Mouse (Mus musculus) kidney, adult 2 months (tissue): ENCODE measurements around the gene Pram1. TPM values are rescaled to one million over a fixed set of nuclear protein-coding genes. Genes with fewer than 3 reads are reported as not detected.

ENCODE experiments used
- DNase-seq: peaks from one replicate; pipeline ENCODE4 v3.0.0; 2021
- H3K27ac ChIP-seq: fragments of 200-500 bp; 2 replicates; pipeline ENCODE4 v1.5.1; 2012; ENCODE audit warnings: low read depth, low read length, control low read depth, inconsistent platforms; ENCODE audit not compliant: insufficient read depth
- H3K27me3 ChIP-seq: fragments of 200-500 bp; replicated peaks from 2 replicates; pipeline ENCODE4 v1.6.1; 2012; ENCODE audit warnings: mild to moderate bottlenecking, moderate library complexity, low read length, inconsistent platforms; ENCODE audit not compliant: control insufficient read depth, insufficient read depth
- H3K36me3 ChIP-seq: fragments of 200-500 bp; 2 replicates; pipeline ENCODE4 v1.6.1; 2012; ENCODE audit warnings: mild to moderate bottlenecking, moderate library complexity, low read length, inconsistent platforms; ENCODE audit not compliant: control insufficient read depth, insufficient read depth
- H3K4me1 ChIP-seq: fragments of 200-500 bp; 2 replicates; pipeline ENCODE4 v1.6.1; 2011; ENCODE audit warnings: low read length; ENCODE audit not compliant: control insufficient read depth, insufficient read depth
- H3K4me3 ChIP-seq: fragments of 200-500 bp; 2 replicates; pipeline ENCODE4 v1.5.1; 2011; ENCODE audit warnings: mild to moderate bottlenecking, low read depth, low read length, control low read depth; ENCODE audit not compliant: insufficient read depth
- CTCF ChIP-seq: fragments of 200-500 bp; conservative IDR thresholded peaks from 2 replicates; pipeline ENCODE4 v1.5.1; 2011; ENCODE audit warnings: low read depth, mild to moderate bottlenecking, control low read depth, low read length, moderate library complexity, mixed read lengths; ENCODE audit not compliant: insufficient read depth, insufficient read length
- POLR2A ChIP-seq: fragments of 200-500 bp; IDR thresholded peaks from one replicate; pipeline ENCODE4 v1.6.1; 2011; ENCODE audit warnings: low read depth, low read length, control low read depth
- WGBS: fragments of 180-500 bp; shearing (Covaris S2); methylation state at CpG from one replicate; pipeline ENCODE4 v1.1.7; 2018; 5-methylcytosine and 5-hydroxymethylcytosine counted together
- polyA plus RNA-seq: library from polyadenylated mRNA; depleted of rRNA; stranded (reverse); fragments of >200 nt; gene quantifications from 2 replicates; pipeline ENCODE4 v1.2.3, GENCODE M21; 2012

The Pram1 gene
- polyA plus RNA-seq, 1 experiment: 0.48 TPM

GRCm38 (mm10) chr17:33637038-33637437 lies 818 bp upstream of the Pram1 start:
- no peak for TF ChIP-seq CTCF
- TF ChIP-seq POLR2A: no peak
- Histone ChIP-seq H3K27me3 (no peaks in the 10 kb centered on the region), H3K36me3 (no peaks in the 10 kb centered on the region), H3K4me1 (no peaks in the 10 kb centered on the region), H3K27ac (no peak overlapping the region), H3K4me3 (no peak overlapping the region)
- peak; percentile 23 for DNase-seq
- 80% methylated on average over 2 of the region's 2 CpGs for WGBS

GRCm38 (mm10) chr17:33639743-33640142 lies 1.9 kb downstream of the Pram1 start:
- H3K27me3 ChIP-seq: no peaks in the 10 kb centered on the region
- no peaks in the 10 kb centered on the region for H3K4me1 ChIP-seq
- no peaks in the 10 kb centered on the region for H3K36me3 ChIP-seq
- DNase-seq: no peak
- no peak overlapping the region for H3K27ac ChIP-seq
- WGBS: 49% methylated on average over 6 of the region's 6 CpGs
- TF ChIP-seq POLR2A (no peak), CTCF (no peak)
- H3K4me3 ChIP-seq: no peak overlapping the region

- H3K4me1 ChIP-seq: no peaks in the 10 kb centered on the region
- no peak overlapping the region for H3K4me3 ChIP-seq
- no peak for TF ChIP-seq POLR2A
- no peak for DNase-seq
- H3K36me3 ChIP-seq: peaks cover 2% of the 10 kb centered on the region
- 97% methylated on average over 4 of the region's 4 CpGs for WGBS
- H3K27ac ChIP-seq: no peak overlapping the region
- no peaks in the 10 kb centered on the region for H3K27me3 ChIP-seq
These were observed 6.2 kb downstream of the Pram1 start for GRCm38 (mm10) chr17:33644068-33644467.

GRCm38 (mm10) chr17:33645073-33645472 lies 7.2 kb downstream of the Pram1 start:
- Histone ChIP-seq H3K27me3 (no peaks in the 10 kb centered on the region), H3K4me3 (no peak overlapping the region), H3K27ac (no peak overlapping the region), H3K36me3 (peaks cover 2% of the 10 kb centered on the region), H3K4me1 (no peaks in the 10 kb centered on the region)
- TF ChIP-seq CTCF (no peak), POLR2A (no peak)
- DNase-seq: no peak
- 91% methylated on average over 8 of the region's 8 CpGs for WGBS

DNA sequence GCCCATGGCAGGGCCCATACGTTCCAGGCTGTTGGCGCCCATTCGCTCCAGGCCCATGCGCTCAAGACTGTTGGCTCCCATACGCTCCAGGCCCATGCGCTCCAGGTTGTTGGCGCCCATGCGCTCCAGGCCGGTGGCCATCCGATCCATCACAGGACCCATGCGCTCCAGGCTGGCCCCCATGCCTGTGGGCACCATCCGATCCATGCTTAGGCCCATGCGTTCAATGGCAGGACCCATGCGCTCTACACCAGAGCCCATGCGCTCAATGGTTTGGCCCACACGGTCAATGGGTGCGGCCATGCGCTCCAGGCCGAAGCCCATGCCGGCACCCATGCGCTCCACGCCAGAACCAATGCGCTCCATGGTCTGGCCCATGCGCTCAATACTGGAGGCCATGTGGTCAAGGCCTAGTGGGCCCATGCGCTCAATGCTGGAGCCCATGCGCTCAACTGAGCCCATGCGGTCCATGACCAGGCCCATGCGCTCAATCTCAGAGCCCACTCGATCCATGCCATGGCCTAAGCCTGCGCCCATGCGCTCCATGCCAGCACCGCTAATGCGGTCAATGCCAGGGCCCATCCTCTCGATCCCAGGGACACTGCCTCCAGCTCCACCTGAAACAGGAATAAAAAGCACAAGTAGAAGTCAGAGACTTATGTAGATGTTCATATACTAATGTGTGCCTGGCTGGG lies 12.1 kb downstream of the Pram1 start:
- no peak for DNase-seq
- 98% methylated on average over 34 of the region's 34 CpGs for WGBS
- H3K27me3 ChIP-seq: no peaks in the 10 kb centered on the region
- no peak overlapping the region for H3K4me3 ChIP-seq
- H3K27ac ChIP-seq: no peak overlapping the region
- H3K36me3 ChIP-seq: peaks cover 12% of the 10 kb centered on the region
- H3K4me1 ChIP-seq: no peaks in the 10 kb centered on the region
- TF ChIP-seq POLR2A: no peak
- no peak for TF ChIP-seq CTCF

GRCm38 (mm10) chr17:33666813-33667212 lies 29.0 kb downstream of the Pram1 start:
- Histone ChIP-seq H3K4me3 (no peak overlapping the region), H3K27me3 (no peaks in the 10 kb centered on the region), H3K36me3 (peaks cover 3% of the 10 kb centered on the region), H3K27ac (no peak overlapping the region), H3K4me1 (peaks cover 5% of the 10 kb centered on the region)
- WGBS: 45% methylated on average over 3 of the region's 3 CpGs
- TF ChIP-seq POLR2A: no peak
- TF ChIP-seq CTCF: no peak
- DNase-seq: no peak

DNA sequence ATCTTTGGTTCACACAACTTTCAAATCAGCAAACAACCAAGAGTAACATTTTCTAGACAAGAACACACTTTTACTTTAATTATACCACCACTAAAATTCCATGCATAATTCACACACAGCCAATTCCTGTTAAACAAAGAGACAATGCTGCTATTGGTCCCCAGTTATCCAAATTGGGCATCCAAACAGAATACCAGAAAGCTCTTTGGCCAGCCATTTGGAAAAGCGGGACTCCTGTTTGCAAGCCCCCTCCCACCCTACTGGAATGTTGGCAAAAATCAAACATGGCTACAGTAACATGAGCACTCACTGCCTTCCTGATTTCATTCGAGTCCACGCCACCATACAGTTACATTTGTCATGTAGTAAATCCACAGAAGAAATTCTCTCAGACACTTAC lies 31.8 kb downstream of the Pram1 start:
- DNase-seq: no peak
- WGBS: 81% methylated on average over 3 of the region's 3 CpGs
- Histone ChIP-seq H3K4me3 (no peak overlapping the region), H3K27me3 (no peaks in the 10 kb centered on the region), H3K27ac (no peak overlapping the region), H3K36me3 (no peaks in the 10 kb centered on the region; the same call in 1 of the 2 replicates), H3K4me1 (peaks cover 8% of the 10 kb centered on the region)
- TF ChIP-seq POLR2A: no peak
- no peak for TF ChIP-seq CTCF
